Mouse (Mus musculus): ENCODE results near the gene Olfr427. TPM values are rescaled to one million over a fixed set of nuclear protein-coding genes. Genes with fewer than 3 reads are reported as not detected.

Gene Olfr427
- total and polyA plus RNA-seq, 3 experiments = 0.11 TPM; not detected in 2

- ATAC-seq (ENCODE audit: extremely low read depth, insufficient number of reproducible peaks, low FRiP score, poor library complexity, severe bottlenecking) (no peak), DNase-seq (ENCODE audit: low spot score) (no peak)
- Histone ChIP-seq H3K36me3 (replicated peaks) (no peaks in the 10 kb centered on the region), H3K9me3 (replicated peaks) (no peaks in the 10 kb centered on the region), H3K4me3 (ENCODE audit: low read depth, low read length) (no peak overlapping the region), H3K27me3 (ENCODE audit: insufficient read depth, low read length) (no peaks in the 10 kb centered on the region), H3K4me1 (ENCODE audit: insufficient read depth, low read depth, low read length) (no peaks in the 10 kb centered on the region)
- no peak for TF ChIP-seq TAL1 (conservative IDR thresholded peaks at IDR 0.05; ENCODE audit: low read depth, low read length)
- TF ChIP-seq GATA1 (IDR thresholded peaks at IDR 0.05; ENCODE audit: borderline replicate concordance, low read length) = no peak
- TF ChIP-seq GATA2 (IDR thresholded peaks at IDR 0.05; ENCODE audit: borderline replicate concordance, low read depth, low read length) = no peak
- no peak for TF ChIP-seq CTCF (IDR thresholded peaks at IDR 0.05; ENCODE audit: low read depth, low read length)
- no peak for TF ChIP-seq POLR2AphosphoS5 (IDR thresholded peaks at IDR 0.05; ENCODE audit: insufficient replicate concordance, low read depth, low read length)
Observed at GRCm38 (mm10) chr1:174131999-174132398, 35.3 kb downstream of the Olfr427 start.

GRCm38 (mm10) chr1:174141384-174141783 lies 44.7 kb downstream of the Olfr427 start:
- Histone ChIP-seq H3K36me3 (replicated peaks) (no peaks in the 10 kb centered on the region), H3K4me3 (ENCODE audit: low read depth, low read length) (no peak overlapping the region), H3K27me3 (ENCODE audit: insufficient read depth, low read length) (no peaks in the 10 kb centered on the region), H3K9me3 (replicated peaks) (no peaks in the 10 kb centered on the region), H3K4me1 (ENCODE audit: insufficient read depth, low read depth, low read length) (no peaks in the 10 kb centered on the region)
- ATAC-seq (ENCODE audit: extremely low read depth, insufficient number of reproducible peaks, low FRiP score, poor library complexity, severe bottlenecking) (no peak), DNase-seq (ENCODE audit: low spot score) (no peak)
- TF ChIP-seq GATA1 (IDR thresholded peaks at IDR 0.05; ENCODE audit: borderline replicate concordance, low read length) (no peak), CTCF (IDR thresholded peaks at IDR 0.05; ENCODE audit: low read depth, low read length) (no peak), TAL1 (conservative IDR thresholded peaks at IDR 0.05; ENCODE audit: low read depth, low read length) (no peak), POLR2AphosphoS5 (IDR thresholded peaks at IDR 0.05; ENCODE audit: insufficient replicate concordance, low read depth, low read length) (no peak), GATA2 (IDR thresholded peaks at IDR 0.05; ENCODE audit: borderline replicate concordance, low read depth, low read length) (no peak)

- TF ChIP-seq GATA2 (IDR thresholded peaks at IDR 0.05; ENCODE audit: borderline replicate concordance, low read depth, low read length) = no peak
- TF ChIP-seq CTCF (IDR thresholded peaks at IDR 0.05; ENCODE audit: low read depth, low read length) = no peak
- no peak for TF ChIP-seq TAL1 (conservative IDR thresholded peaks at IDR 0.05; ENCODE audit: low read depth, low read length)
- no peak for TF ChIP-seq GATA1 (IDR thresholded peaks at IDR 0.05; ENCODE audit: borderline replicate concordance, low read length)
- TF ChIP-seq POLR2AphosphoS5 (IDR thresholded peaks at IDR 0.05; ENCODE audit: insufficient replicate concordance, low read depth, low read length) = no peak
- no peaks in the 10 kb centered on the region for H3K36me3 ChIP-seq (replicated peaks)
- no peak for DNase-seq (ENCODE audit: low spot score)
Observed at GRCm38 (mm10) chr1:174146696-174147095, 50.0 kb downstream of the Olfr427 start.

GRCm38 (mm10) chr1:174149289-174149688 lies 52.6 kb downstream of the Olfr427 start:
- TF ChIP-seq GATA2 (IDR thresholded peaks at IDR 0.05; ENCODE audit: borderline replicate concordance, low read depth, low read length) (no peak), GATA1 (IDR thresholded peaks at IDR 0.05; ENCODE audit: borderline replicate concordance, low read length) (no peak), TAL1 (conservative IDR thresholded peaks at IDR 0.05; ENCODE audit: low read depth, low read length) (no peak), POLR2AphosphoS5 (IDR thresholded peaks at IDR 0.05; ENCODE audit: insufficient replicate concordance, low read depth, low read length) (no peak), CTCF (IDR thresholded peaks at IDR 0.05; ENCODE audit: low read depth, low read length) (no peak)

More at GRCm38 (mm10) chr1:174146696-174147095, 50.0 kb downstream of the Olfr427 start:
- no peak for ATAC-seq (ENCODE audit: extremely low read depth, insufficient number of reproducible peaks, low FRiP score, poor library complexity, severe bottlenecking)
- no peaks in the 10 kb centered on the region for H3K27me3 ChIP-seq (ENCODE audit: insufficient read depth, low read length)
- H3K4me1 ChIP-seq (ENCODE audit: insufficient read depth, low read depth, low read length) = no peaks in the 10 kb centered on the region
- H3K4me3 ChIP-seq (ENCODE audit: low read depth, low read length) = no peak overlapping the region
- H3K9me3 ChIP-seq (replicated peaks) = no peaks in the 10 kb centered on the region

More at GRCm38 (mm10) chr1:174149289-174149688, 52.6 kb downstream of the Olfr427 start:
- no peaks in the 10 kb centered on the region for H3K27me3 ChIP-seq (ENCODE audit: insufficient read depth, low read length)
- DNase-seq (ENCODE audit: low spot score) = no peak
- H3K4me3 ChIP-seq (ENCODE audit: low read depth, low read length) = no peak overlapping the region
- H3K9me3 ChIP-seq (replicated peaks) = no peaks in the 10 kb centered on the region
- no peaks in the 10 kb centered on the region for H3K36me3 ChIP-seq (replicated peaks)
- H3K4me1 ChIP-seq (ENCODE audit: insufficient read depth, low read depth, low read length) = no peaks in the 10 kb centered on the region
- no peak for ATAC-seq (ENCODE audit: extremely low read depth, insufficient number of reproducible peaks, low FRiP score, poor library complexity, severe bottlenecking)

Other genes with a start within 250 kb of the Olfr427 start
- not detected in 2 replicates for gene Ifi211, start 183.8 kb upstream of the Olfr427 start, total RNA-seq (2014; fragmentation: Nextera tagmentation)
- not detected in 2 replicates for gene Ifi211, start 183.8 kb upstream of the Olfr427 start, total RNA-seq (2017)
- gene Ifi211, start 183.8 kb upstream of the Olfr427 start, polyA plus RNA-seq (2012) = not detected in 2 replicates
- gene Mndal, start 154.4 kb upstream of the Olfr427 start, total RNA-seq (2014; fragmentation: Nextera tagmentation) = not detected in 2 replicates
- gene Mndal, start 154.4 kb upstream of the Olfr427 start, total RNA-seq (2017) = 0.22 TPM in 1 of 2 replicates, not detected in the other
- not detected in 2 replicates for gene Mndal, start 154.4 kb upstream of the Olfr427 start, polyA plus RNA-seq (2012)
- gene Ifi203, start 154.2 kb upstream of the Olfr427 start, total RNA-seq (2014; fragmentation: Nextera tagmentation) = not detected in 2 replicates
- 0.23 and 0.38 TPM in 2 replicates for gene Ifi203, start 154.2 kb upstream of the Olfr427 start, total RNA-seq (2017)
- gene Ifi203, start 154.2 kb upstream of the Olfr427 start, polyA plus RNA-seq (2012) = not detected in 2 replicates
- not detected in 2 replicates for gene Ifi202b, start 114.1 kb upstream of the Olfr427 start, total RNA-seq (2014; fragmentation: Nextera tagmentation)
- gene Ifi202b, start 114.1 kb upstream of the Olfr427 start, total RNA-seq (2017) = 0.11 and 0.17 TPM in 2 replicates
- gene Ifi202b, start 114.1 kb upstream of the Olfr427 start, polyA plus RNA-seq (2012) = not detected in 2 replicates
- not detected in 2 replicates for gene Ifi205, start 65.1 kb upstream of the Olfr427 start, total RNA-seq (2014; fragmentation: Nextera tagmentation)
- 0.22 TPM in 1 of 2 replicates, not detected in the other for gene Ifi205, start 65.1 kb upstream of the Olfr427 start, total RNA-seq (2017)
- gene Ifi205, start 65.1 kb upstream of the Olfr427 start, polyA plus RNA-seq (2012) = not detected in 2 replicates
- not detected in 2 replicates for gene Olfr433, start 56.2 kb upstream of the Olfr427 start, total RNA-seq (2014; fragmentation: Nextera tagmentation)
- gene Olfr433, start 56.2 kb upstream of the Olfr427 start, total RNA-seq (2017) = 0.11 TPM in 1 of 2 replicates, not detected in the other
- not detected in 2 replicates for gene Olfr433, start 56.2 kb upstream of the Olfr427 start, polyA plus RNA-seq (2012)
- gene Olfr432, start 47.7 kb upstream of the Olfr427 start, total RNA-seq (2014; fragmentation: Nextera tagmentation) = not detected in 2 replicates
- 0.05 and 0.06 TPM in 2 replicates for gene Olfr432, start 47.7 kb upstream of the Olfr427 start, total RNA-seq (2017)
- gene Olfr432, start 47.7 kb upstream of the Olfr427 start, polyA plus RNA-seq (2012) = not detected in 2 replicates
- gene Olfr430, start 30.3 kb upstream of the Olfr427 start, total RNA-seq (2014; fragmentation: Nextera tagmentation) = not detected in 2 replicates
- gene Olfr430, start 30.3 kb upstream of the Olfr427 start, total RNA-seq (2017) = 0.06 TPM in 1 of 2 replicates, not detected in the other
- not detected in 2 replicates for gene Olfr430, start 30.3 kb upstream of the Olfr427 start, polyA plus RNA-seq (2012)
- gene Olfr429, start 12.6 kb upstream of the Olfr427 start, total RNA-seq (2014; fragmentation: Nextera tagmentation) = not detected in 2 replicates
- gene Olfr429, start 12.6 kb upstream of the Olfr427 start, total RNA-seq (2017) = not detected in 2 replicates
- not detected in 2 replicates for gene Olfr429, start 12.6 kb upstream of the Olfr427 start, polyA plus RNA-seq (2012)
- not detected in 2 replicates for gene Olfr231, start 24.3 kb downstream of the Olfr427 start, total RNA-seq (2014; fragmentation: Nextera tagmentation)
- gene Olfr231, start 24.3 kb downstream of the Olfr427 start, total RNA-seq (2017) = 0.23 TPM in 1 of 2 replicates, not detected in the other
- gene Olfr231, start 24.3 kb downstream of the Olfr427 start, polyA plus RNA-seq (2012) = not detected in 2 replicates
- gene Olfr424, start 34.6 kb downstream of the Olfr427 start, total RNA-seq (2014; fragmentation: Nextera tagmentation) = not detected in 2 replicates
- gene Olfr424, start 34.6 kb downstream of the Olfr427 start, total RNA-seq (2017) = 0.12 TPM in 1 of 2 replicates, not detected in the other
- gene Olfr424, start 34.6 kb downstream of the Olfr427 start, polyA plus RNA-seq (2012) = not detected in 2 replicates
- not detected in 2 replicates for gene Olfr420, start 58.7 kb downstream of the Olfr427 start, total RNA-seq (2014; fragmentation: Nextera tagmentation)
- gene Olfr420, start 58.7 kb downstream of the Olfr427 start, total RNA-seq (2017) = 0.06 and 0.11 TPM in 2 replicates
- not detected in 2 replicates for gene Olfr420, start 58.7 kb downstream of the Olfr427 start, polyA plus RNA-seq (2012)
- gene Spta1, start 75.9 kb downstream of the Olfr427 start, total RNA-seq (2014; fragmentation: Nextera tagmentation) = 66.5 and 113 TPM in 2 replicates
- gene Spta1, start 75.9 kb downstream of the Olfr427 start, total RNA-seq (2017) = 66.3 and 77.0 TPM in 2 replicates
- gene Spta1, start 75.9 kb downstream of the Olfr427 start, polyA plus RNA-seq (2012) = 2.6 and 3.1 TPM in 2 replicates
- not detected in 2 replicates for gene Olfr419, start 155.2 kb downstream of the Olfr427 start, total RNA-seq (2014; fragmentation: Nextera tagmentation)
- gene Olfr419, start 155.2 kb downstream of the Olfr427 start, total RNA-seq (2017) = 0.11 and 0.12 TPM in 2 replicates
- not detected in 2 replicates for gene Olfr419, start 155.2 kb downstream of the Olfr427 start, polyA plus RNA-seq (2012)
- gene Mptx1, start 233.6 kb downstream of the Olfr427 start, total RNA-seq (2014; fragmentation: Nextera tagmentation) = not detected in 2 replicates
- not detected in 2 replicates for gene Mptx1, start 233.6 kb downstream of the Olfr427 start, total RNA-seq (2017)
- gene Mptx1, start 233.6 kb downstream of the Olfr427 start, polyA plus RNA-seq (2012) = not detected in 2 replicates

All from G1E (cell line).